Mouse (Mus musculus) urinary bladder, postnatal 4 days (tissue): ENCODE results near the gene Ube2s.
"Not testable (repeated sequence)": the region's sequence is repeated elsewhere in the genome, so short reads cannot be mapped to it uniquely, and the experiment has no call there.

Source experiments
- DNase-seq, 2 experiments: peaks; one replicate each; pipeline ENCODE4 v3.0.0; 2021 to 2022; ENCODE audit warnings: low spot score in 2 of 2

The Ube2s gene

GRCm38 (mm10) chr7:4812303-4813104, at the start of gene Ube2s:
Gene Ube2s (minus strand): TSS chr7:4812590.
- peak; percentile 98 to 99 for DNase-seq

- DNase-seq = not testable (repeated sequence)
Measured at GRCm38 (mm10) chr7:4860926-4861325, 48.5 kb upstream of the Ube2s start.

GRCm38 (mm10) chr7:4859418-4859978, 47.1 kb upstream of the Ube2s start:
- DNase-seq = no peak

- no peak for DNase-seq
Measured at GRCm38 (mm10) chr7:4857321-4857720, 44.9 kb upstream of the Ube2s start.

- no peak for DNase-seq
Measured at GRCm38 (mm10) chr7:4856508-4856907, 44.1 kb upstream of the Ube2s start.

DNA sequence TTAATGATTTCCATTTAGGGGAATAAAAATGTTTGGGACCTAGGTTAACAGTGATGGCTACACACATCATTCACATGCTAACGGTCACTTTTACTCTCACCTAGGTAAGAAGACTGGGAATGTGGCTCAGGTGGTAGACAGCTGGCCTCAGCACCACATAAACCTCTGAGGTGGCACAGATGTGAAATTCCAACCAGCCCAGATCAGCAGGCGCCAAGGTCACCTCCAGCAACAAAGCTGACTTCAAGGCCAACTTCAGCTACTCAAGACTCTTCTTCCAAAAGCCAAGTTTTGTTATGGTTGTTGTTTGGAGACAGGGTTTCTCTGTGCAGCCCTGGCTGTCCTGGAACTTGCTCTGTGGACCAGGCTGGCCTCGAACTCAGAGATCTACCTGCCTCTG, 41.2 kb upstream of the Ube2s start:
- no peak for DNase-seq

GRCm38 (mm10) chr7:4851315-4851688, 38.9 kb upstream of the Ube2s start:
- DNase-seq = no peak

DNA sequence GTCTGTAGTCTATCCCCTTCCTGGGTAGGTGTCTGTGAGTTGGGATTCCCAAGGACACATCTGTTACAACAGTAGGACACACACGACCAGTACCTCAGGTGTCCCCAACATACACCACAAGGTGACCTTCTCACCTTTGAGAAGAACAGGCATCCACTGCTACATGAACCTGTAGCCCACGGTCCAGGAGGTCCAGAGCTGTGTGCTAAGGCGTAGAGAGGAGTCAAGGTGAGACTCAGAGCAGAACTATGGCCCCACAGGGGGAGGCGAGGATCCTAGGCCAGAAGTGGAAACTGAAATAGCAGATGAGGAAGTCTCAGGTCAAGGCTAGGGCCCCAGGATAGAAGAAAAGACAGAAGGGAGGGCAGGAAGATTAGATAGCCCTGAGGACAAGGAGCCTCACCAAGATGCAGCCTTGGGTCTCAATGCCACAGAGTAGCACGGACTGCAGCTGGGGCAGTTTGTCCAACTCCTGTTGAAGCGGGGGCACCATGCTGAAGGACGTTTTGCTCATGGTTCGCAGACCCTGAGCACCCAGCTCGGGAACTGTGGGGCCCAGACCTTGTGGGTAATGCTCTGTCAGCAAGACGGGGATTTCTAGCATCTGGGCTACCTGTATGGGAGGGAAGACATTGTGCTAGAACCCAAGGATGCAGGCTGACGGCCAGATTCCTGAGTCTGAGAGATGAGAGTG, 38.4 kb upstream of the Ube2s start:
- no peak for DNase-seq

GRCm38 (mm10) chr7:4849372-4849771, 37.0 kb upstream of the Ube2s start:
- DNase-seq = no peak

DNA sequence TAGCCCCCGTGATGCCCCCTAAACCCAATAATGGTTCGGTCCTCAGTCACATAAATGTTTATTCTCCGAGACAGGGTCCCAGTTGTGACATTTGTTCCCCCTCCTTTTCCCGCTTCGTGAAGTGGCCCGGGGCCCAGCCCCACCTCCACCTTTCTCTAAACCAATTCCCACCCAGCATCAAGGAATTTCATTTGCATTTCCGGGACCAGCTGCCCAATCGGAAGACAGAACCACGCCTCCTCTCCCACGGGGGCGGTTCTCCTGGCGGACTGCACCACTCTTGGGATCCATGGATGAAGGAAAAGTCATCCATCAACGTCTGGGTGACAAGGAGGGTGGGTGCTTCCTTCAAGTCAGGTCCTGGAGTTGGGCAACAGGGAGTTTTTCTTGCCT, 32.5 kb upstream of the Ube2s start:
- peak in 1 of 2 experiments; percentile 53 for DNase-seq

DNA sequence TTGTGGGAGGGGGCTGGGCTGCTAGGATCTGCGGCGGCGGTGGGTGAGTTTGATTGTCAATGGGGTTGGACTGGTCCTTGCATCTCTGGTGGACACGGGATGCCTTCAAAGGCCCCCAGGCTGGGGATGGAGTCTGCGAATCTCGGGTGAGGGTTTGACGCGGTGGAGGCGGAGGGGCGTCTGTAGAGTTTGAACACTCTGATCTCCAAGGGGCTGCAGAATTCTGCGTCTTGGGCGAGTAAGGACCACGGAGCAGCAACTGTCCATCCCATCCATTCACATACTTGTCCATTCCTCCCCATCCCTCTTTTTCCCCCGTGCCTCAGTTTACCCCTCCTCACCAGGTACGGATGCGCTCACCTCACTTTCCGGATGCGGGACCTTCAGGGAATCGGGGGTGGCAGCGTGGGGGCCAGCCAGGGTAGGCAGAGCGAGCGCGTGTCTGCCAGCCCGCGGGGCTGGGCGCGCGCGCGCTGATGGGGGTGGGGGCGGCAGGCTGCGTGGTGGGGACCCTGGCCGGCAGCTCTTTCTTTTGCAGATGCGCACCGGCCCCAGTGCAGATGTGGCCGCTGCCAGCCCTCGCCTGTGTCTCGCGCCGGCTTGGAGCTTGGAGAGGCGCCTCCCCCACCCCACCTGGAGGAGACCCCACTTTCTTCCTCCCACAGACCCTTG, 32.0 kb upstream of the Ube2s start, which contains the start of gene Shisa7:
Gene Shisa7, minus strand, starts transcription at position 452 of the 672 bp plus-strand sequence.
- DNase-seq = no peak

GRCm38 (mm10) chr7:4843604-4844244, 31.3 kb upstream of the Ube2s start:
- no peak for DNase-seq

DNA sequence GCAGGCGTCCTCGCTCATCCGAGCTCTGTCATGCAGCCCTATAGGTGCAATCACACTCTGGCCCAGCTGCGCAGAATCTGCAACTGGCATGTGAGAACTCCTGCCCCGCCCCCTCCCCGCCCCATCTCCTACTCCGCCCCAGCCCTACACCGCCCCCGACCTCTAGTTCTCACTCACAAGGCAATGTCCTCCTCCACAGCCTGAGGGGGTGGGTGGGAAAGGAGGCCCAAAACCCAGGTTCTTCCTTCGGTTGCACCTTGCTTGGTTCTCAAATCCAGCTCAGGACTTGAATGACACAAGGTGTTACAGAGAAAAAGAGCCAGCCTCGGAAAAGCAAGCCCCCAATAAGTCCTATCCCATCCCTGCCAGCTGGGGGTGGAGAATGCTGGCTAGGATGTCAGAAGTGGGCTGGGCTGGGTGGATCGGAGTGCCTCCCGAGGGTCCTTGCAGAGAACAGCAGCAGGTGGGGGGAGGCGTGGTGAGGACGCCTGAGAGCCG, 30.3 kb upstream of the Ube2s start:
- no peak for DNase-seq

DNA sequence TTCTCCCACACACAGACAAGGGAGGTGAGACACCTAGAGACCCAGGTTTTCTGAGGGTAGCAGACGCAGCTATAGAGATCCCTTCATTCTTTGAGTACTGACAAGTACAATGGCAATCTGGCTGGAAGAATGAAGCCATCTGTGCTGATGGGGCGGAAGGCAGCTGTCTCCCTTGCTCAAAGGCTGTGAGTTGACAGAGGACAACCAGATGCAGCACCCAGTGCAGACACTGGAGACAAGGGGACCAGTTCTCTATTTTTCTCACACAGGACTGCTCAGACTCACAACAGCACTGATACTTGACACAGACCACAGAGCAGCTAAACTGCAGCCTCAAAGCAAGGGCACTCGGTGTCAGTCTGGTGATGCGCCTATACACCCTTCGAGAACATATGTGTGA, 29.7 kb upstream of the Ube2s start:
- DNase-seq = no peak

GRCm38 (mm10) chr7:4837639-4838038, 25.2 kb upstream of the Ube2s start:
- no peak for DNase-seq

DNA sequence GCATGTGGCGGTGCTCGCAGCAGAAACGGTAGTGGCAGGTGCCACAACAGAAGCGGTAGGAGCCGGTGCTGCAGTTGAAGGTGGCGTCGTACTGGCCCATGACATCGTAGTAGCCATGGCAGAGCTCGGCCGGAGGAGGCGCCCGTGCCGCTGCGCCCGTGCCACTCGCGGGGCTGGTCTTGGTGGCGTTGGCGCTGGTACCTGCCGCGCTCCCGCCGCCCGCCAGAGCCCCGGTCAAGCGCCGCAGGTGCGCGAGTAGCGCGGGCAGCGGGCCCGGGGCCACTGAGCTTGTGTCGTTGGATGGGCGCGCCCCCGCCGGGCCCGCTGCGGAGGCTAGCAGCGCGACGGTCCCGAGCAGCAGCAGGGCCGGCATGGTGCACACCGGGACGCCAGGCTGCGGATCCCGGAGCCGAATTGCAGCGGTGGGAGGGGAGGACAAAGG, 24.0 kb upstream of the Ube2s start:
- DNase-seq = peak in 1 of 2 experiments; percentile 47

DNA sequence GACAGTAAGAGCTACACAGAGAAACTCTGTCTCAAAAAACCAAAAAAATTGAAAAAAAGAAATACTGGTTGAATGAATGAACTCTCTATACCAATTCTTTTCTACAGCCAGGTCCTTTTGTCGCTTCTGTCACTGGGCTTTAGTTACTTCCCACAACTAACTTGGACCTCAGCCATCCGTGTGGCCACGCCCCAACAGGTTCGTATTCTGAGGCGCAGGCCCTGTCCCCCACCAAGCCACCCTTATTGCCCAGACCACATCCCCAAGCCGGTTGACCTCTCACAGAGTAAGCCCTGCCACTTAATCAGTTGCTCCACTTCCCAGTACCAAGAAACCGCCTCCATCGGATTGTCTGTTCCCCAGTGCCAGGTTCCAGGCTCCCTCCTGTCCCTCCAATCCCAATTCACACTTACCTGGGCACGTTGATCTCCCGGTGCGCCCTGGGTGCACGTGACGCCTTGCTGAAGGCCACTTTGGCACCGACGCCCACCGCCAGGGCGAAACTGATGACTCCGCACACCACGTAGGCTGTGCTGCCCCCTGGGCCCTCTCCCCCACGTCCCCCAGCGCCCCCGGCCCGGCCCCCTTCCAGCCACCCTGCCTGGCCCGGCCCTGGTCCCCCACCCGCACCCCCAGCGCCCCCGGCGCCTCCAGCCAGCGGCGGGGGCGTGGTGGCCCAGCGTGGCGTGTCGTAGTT, 23.4 kb upstream of the Ube2s start:
- no peak for DNase-seq

DNA sequence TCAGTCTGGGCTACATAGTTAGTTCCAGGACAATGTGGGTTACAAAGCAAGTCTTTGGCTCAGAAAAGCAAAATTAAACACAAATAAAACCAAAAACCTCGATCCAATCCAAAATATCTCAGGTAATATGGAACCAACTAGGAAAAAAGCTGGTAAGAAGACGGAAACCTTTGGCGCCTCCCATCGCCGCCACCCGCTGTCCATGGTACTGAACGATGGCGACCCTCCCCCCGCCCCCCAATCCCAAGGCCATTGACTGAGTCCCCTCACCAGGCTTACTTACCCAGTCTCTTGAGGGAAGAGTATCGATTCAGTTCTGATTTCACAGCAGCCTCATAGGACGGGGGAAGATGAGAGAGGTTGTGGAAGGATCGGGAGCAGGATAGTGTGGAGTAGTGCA, 18.1 kb upstream of the Ube2s start:
- no peak for DNase-seq

DNA sequence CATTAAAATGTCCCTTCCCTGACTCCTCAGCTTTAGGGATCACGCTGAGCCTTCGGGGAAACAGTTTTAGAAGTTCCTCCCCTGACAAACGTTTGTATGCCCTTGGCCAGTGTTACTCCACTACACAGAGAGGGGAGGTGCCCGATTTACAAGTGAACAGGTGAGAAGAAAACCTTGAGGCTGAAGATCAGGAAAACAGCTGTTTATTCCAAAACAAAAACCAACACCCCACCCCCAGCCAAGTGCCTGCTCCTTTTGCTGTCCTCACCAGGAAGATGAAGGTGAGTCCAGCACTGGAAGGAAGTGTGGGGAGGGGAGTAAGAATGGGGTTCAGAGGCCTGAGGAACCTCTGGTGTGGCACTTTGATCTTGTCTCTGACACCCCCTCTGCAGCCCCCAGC, 13.0 kb upstream of the Ube2s start:
- no peak for DNase-seq

DNA sequence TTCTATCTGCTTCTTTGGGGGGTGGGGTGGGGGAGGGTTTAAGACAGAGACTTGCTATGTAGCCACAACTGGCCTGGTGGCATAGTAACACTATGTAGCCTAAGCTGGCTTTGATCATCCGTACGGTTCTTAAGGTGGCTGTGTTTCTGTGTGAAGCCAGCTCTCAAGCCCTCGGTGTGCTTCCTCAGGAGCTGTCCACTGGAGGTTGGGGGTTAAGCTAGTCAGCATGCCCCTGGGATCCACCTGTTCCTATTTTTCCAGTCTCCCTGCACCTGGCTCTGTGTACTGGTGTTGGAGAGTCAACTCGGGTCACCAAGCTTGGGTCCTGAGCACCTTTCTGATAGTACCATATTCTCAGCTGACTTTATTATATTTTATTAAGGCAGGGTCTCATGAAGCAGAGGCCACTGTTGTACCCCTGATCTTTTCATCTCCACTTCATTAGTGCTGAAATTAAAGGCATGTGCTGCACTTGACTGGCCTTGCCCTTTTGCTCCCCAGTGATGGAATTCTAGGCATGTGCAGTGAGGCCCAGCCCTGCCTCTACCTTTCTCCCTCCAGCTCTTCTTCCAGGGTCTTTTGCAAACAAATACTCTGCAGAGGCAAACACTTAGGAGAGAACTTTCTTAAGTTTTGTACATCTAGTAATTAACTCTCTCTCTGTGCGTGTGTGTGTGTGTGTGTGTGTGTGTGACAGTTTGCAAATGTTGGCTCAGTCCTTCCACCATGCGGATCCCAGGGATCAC, 9.9 kb upstream of the Ube2s start:
- DNase-seq = no peak
